Mouse (Mus musculus) MEL (cell line): ENCODE data around the gene Rpl38.

Experiments
- BHLHE40 ChIP-seq: IDR thresholded peaks from 2 replicates; pipeline ENCODE4 v1.6.1; 2012; ENCODE audit warnings: low read depth, mild to moderate bottlenecking, inconsistent platforms, low read length, improper control_type of control experiment, borderline replicate concordance
- CHD1 ChIP-seq: IDR thresholded peaks from 2 replicates; pipeline ENCODE4 v1.6.1; 2012; ENCODE audit warnings: low read depth, mild to moderate bottlenecking, inconsistent platforms, low read length, improper control_type of control experiment
- CHD2 ChIP-seq: IDR thresholded peaks from 2 replicates; pipeline ENCODE4 v1.6.1; 2011; ENCODE audit warnings: low read length, improper control_type of control experiment
- CTCF ChIP-seq, 3 experiments: IDR thresholded peaks in 2 of 3; conservative IDR thresholded peaks in 1 of 3; 2 replicates each; pipeline ENCODE4 v1.5.1; 2011 to 2012; ENCODE audit warnings: low read length in 3 of 3, low read depth in 2 of 3, mild to moderate bottlenecking in 2 of 3, improper control_type of control experiment in 1 of 3, inconsistent platforms in 1 of 3, mixed read lengths in 1 of 3, moderate library complexity in 1 of 3; ENCODE audit not compliant: control insufficient read depth in 1 of 3, insufficient read depth in 1 of 3, poor library complexity in 1 of 3, severe bottlenecking in 1 of 3
- JUND ChIP-seq: IDR thresholded peaks from 2 replicates; pipeline ENCODE4 v1.6.1; 2011; ENCODE audit warnings: low read depth, mild to moderate bottlenecking, improper control_type of control experiment, low read length
- MAFK ChIP-seq: IDR thresholded peaks from 2 replicates; pipeline ENCODE4 v1.6.1; 2011; ENCODE audit warnings: low read depth, mild to moderate bottlenecking, low read length, improper control_type of control experiment, borderline replicate concordance
- NRF1 ChIP-seq: IDR thresholded peaks from 2 replicates; pipeline ENCODE4 v1.6.1; 2014; ENCODE audit warnings: low read depth, mild to moderate bottlenecking, inconsistent platforms, low read length, improper control_type of control experiment, moderate library complexity; ENCODE audit not compliant: poor library complexity, insufficient read depth, severe bottlenecking
- POLR2A ChIP-seq, 2 experiments: IDR thresholded peaks; 2 replicates each; pipeline ENCODE4 v1.6.1; 2011 to 2012; ENCODE audit warnings: low read length in 2 of 2, mild to moderate bottlenecking in 2 of 2, control low read depth in 1 of 2, improper control_type of control experiment in 1 of 2, low read depth in 1 of 2, moderate library complexity in 1 of 2; ENCODE audit not compliant: control insufficient read depth in 1 of 2, insufficient read depth in 1 of 2, poor library complexity in 1 of 2
- POLR2AphosphoS5 ChIP-seq: IDR thresholded peaks from 2 replicates; pipeline ENCODE4 v1.6.1; 2012; ENCODE audit warnings: low read depth, borderline replicate concordance, mild to moderate bottlenecking, inconsistent platforms, low read length, moderate library complexity, mixed read lengths
- TCF12 ChIP-seq: IDR thresholded peaks from 2 replicates; pipeline ENCODE4 v1.6.1; 2014; ENCODE audit warnings: low read depth, mild to moderate bottlenecking, inconsistent platforms, low read length, improper control_type of control experiment, moderate library complexity
- USF2 ChIP-seq, 2 experiments: IDR thresholded peaks; 2 replicates each; pipeline ENCODE4 v1.6.1; 2011 to 2012; ENCODE audit warnings: improper control_type of control experiment in 2 of 2, low read length in 2 of 2, borderline replicate concordance in 1 of 2, inconsistent platforms in 1 of 2, low read depth in 1 of 2, mild to moderate bottlenecking in 1 of 2; ENCODE audit not compliant: insufficient read depth in 1 of 2
- ZKSCAN1 ChIP-seq: IDR thresholded peaks from 2 replicates; pipeline ENCODE4 v1.6.1; 2012; ENCODE audit warnings: low read depth, mild to moderate bottlenecking, inconsistent platforms, low read length, improper control_type of control experiment, moderate library complexity

- TF ChIP-seq CHD1 (no peak), POLR2A (IDR thresholded peaks at IDR 0.05; ENCODE audit: control insufficient read depth in 1 of 2, insufficient read depth in 1 of 2, low read depth in 1 of 2, low read length in 2 of 2, poor library complexity in 1 of 2) (no peak), ZKSCAN1 (no peak), JUND (no peak), NRF1 (no peak), CTCF (IDR thresholded peaks at IDR 0.05 in 2 of 3, conservative IDR thresholded peaks at IDR 0.05 in 1 of 3; ENCODE audit: control insufficient read depth in 1 of 3, insufficient read depth in 1 of 3, low read depth in 2 of 3, low read length in 3 of 3, poor library complexity in 1 of 3, severe bottlenecking in 1 of 3) (no peak), POLR2AphosphoS5 (no peak), BHLHE40 (no peak), TCF12 (no peak), MAFK (no peak), CHD2 (no peak), USF2 (IDR thresholded peaks at IDR 0.05; ENCODE audit: borderline replicate concordance in 1 of 2, insufficient read depth in 1 of 2, low read depth in 1 of 2, low read length in 2 of 2) (no peak)
These were observed 30.2 kb downstream of the Rpl38 start for GRCm38 (mm10) chr11:114698496-114698895.
